Comparison of ENCODE assay signal across 23 mouse cellular contexts in genomic region chr4:47245621-47246020, GRCm38 (mm10). TPM values are rescaled to one million over a fixed set of nuclear protein-coding genes. Genes with fewer than 3 reads are reported as not detected.
A peak's percentile ranks its signal among the peaks of the same experiment; 100 is the strongest.
DNase-seq lines count a peak whose midpoint lies in the region; ATAC-seq and TF ChIP-seq lines count a peak whose summit lies in the region.
"Had no signal": no experiment of that assay in that cellular context is flagged by ENCODE, and none has a peak within 500 bp of the region (broad histone marks: within the 10 kb centered on the region; RNA-seq: fewer than 3 reads in every experiment).

No protein-coding gene starts in this region.

- TF ChIP-seq EP300 in liver, postnatal 0 days (IDR thresholded peaks at IDR 0.05; ENCODE audit: low read depth): no peak

- no peak overlapping the region for H3K4me2 ChIP-seq in intestine, embryonic 16.5 days (ENCODE audit: low read depth, low read length)
- H3K4me2 ChIP-seq in intestine, postnatal 0 days (replicated peaks; ENCODE audit: low read depth): no peak overlapping the region
- H3K4me2 ChIP-seq in kidney, embryonic 16.5 days (replicated peaks; ENCODE audit: low read depth, low read length): no peak overlapping the region
- H3K4me2 ChIP-seq in liver, postnatal 0 days (ENCODE audit: low read depth, low read length): no peak overlapping the region
- H3K4me2 ChIP-seq in liver, embryonic 12.5 days: no peak overlapping the region
- H3K4me2 ChIP-seq: embryonic facial prominence, embryonic 13.5 days; forebrain, embryonic 12.5 days; hindbrain, embryonic 12.5 days had no signal

- peak; percentile 64 to 74 for DNase-seq in kidney, adult 8-10 months
- peak; percentile 46 for DNase-seq in liver, postnatal 0 days
- DNase-seq in frontal cortex, adult 2 months (ENCODE audit: extremely low spot score in 1 of 2, low spot score in 1 of 2): no peak
- DNase-seq: adrenal gland, adult 2 months; adrenal gland, postnatal 25 days; B cell, adult 2 months; cerebellum, adult 18-20 months; cerebellum, adult 9-11 months; cerebellum, postnatal 36 days; gastrocnemius, postnatal 25 days; heart, postnatal 10 days; heart, postnatal 4 days had no signal

- no peak for TF ChIP-seq CTCF in intestine, postnatal 0 days (IDR thresholded peaks at IDR 0.05; ENCODE audit: low read depth)
- TF ChIP-seq CTCF in liver, postnatal 0 days (IDR thresholded peaks at IDR 0.05; ENCODE audit: low read depth): no peak

- peaks cover 3% of the 10 kb centered on the region for H3K4me1 ChIP-seq in intestine, embryonic 16.5 days (ENCODE audit: control insufficient read depth, insufficient read depth, low read length)
- no peaks in the 10 kb centered on the region for H3K4me1 ChIP-seq in intestine, postnatal 0 days (replicated peaks; ENCODE audit: control insufficient read depth, insufficient read depth, low read length)
- H3K4me1 ChIP-seq in kidney, embryonic 16.5 days (ENCODE audit: insufficient read depth, low read length): no peaks in the 10 kb centered on the region
- H3K4me1 ChIP-seq in liver, postnatal 0 days (ENCODE audit: insufficient read depth): peaks cover 6% of the 10 kb centered on the region; the same call in 1 of the 2 replicates
- H3K4me1 ChIP-seq in liver, embryonic 12.5 days: no peaks in the 10 kb centered on the region
- H3K4me1 ChIP-seq: hindbrain, embryonic 12.5 days had no signal

- no peaks in the 10 kb centered on the region for H3K9me3 ChIP-seq in intestine, embryonic 16.5 days (ENCODE audit: control insufficient read depth, low read length)
- H3K9me3 ChIP-seq in intestine, postnatal 0 days (ENCODE audit: control insufficient read depth): no peaks in the 10 kb centered on the region
- no peaks in the 10 kb centered on the region for H3K9me3 ChIP-seq in kidney, embryonic 16.5 days (ENCODE audit: low read length)
- H3K9me3 ChIP-seq in liver, postnatal 0 days (ENCODE audit: low read length): no peaks in the 10 kb centered on the region
- H3K9me3 ChIP-seq in liver, embryonic 12.5 days (replicated peaks): no peaks in the 10 kb centered on the region
- H3K9me3 ChIP-seq: embryonic facial prominence, embryonic 13.5 days; forebrain, embryonic 12.5 days; heart, embryonic 10.5 days; hindbrain, embryonic 12.5 days had no signal

- H3K27me3 ChIP-seq in intestine, embryonic 16.5 days (replicated peaks; ENCODE audit: control insufficient read depth, insufficient read depth, low read length): no peaks in the 10 kb centered on the region
- H3K27me3 ChIP-seq in intestine, postnatal 0 days (replicated peaks; ENCODE audit: control insufficient read depth, insufficient read depth, low read length): no peaks in the 10 kb centered on the region
- no peaks in the 10 kb centered on the region for H3K27me3 ChIP-seq in kidney, embryonic 16.5 days (ENCODE audit: insufficient read depth, low read length)
- no peaks in the 10 kb centered on the region for H3K27me3 ChIP-seq in liver, postnatal 0 days (ENCODE audit: insufficient read depth, low read length)
- H3K27me3 ChIP-seq in liver, embryonic 12.5 days (replicated peaks): 0 out of 2 replicates have a peak, but pooled peaks cover 5% of the 10 kb centered on the region
- H3K27me3 ChIP-seq: hindbrain, embryonic 12.5 days had no signal

- no peak overlapping the region for H3K27ac ChIP-seq in intestine, embryonic 16.5 days (ENCODE audit: low read length)
- no peak overlapping the region for H3K27ac ChIP-seq in intestine, postnatal 0 days (ENCODE audit: low read depth, low read length)
- no peak overlapping the region for H3K27ac ChIP-seq in kidney, embryonic 16.5 days (ENCODE audit: low read length)
- no peak overlapping the region for H3K27ac ChIP-seq in liver, postnatal 0 days (ENCODE audit: low read depth)
- H3K27ac ChIP-seq in liver, embryonic 12.5 days: no peak overlapping the region
- H3K27ac ChIP-seq: embryonic facial prominence, embryonic 13.5 days; forebrain, embryonic 12.5 days; heart, embryonic 10.5 days; hindbrain, embryonic 12.5 days had no signal

- WGBS in intestine, embryonic 16.5 days: 86% methylated on average over 18 of the region's 18 CpGs
- WGBS in intestine, postnatal 0 days: 81% methylated on average over 18 of the region's 18 CpGs
- 68% methylated on average over 18 of the region's 18 CpGs for WGBS in kidney, embryonic 16.5 days
- WGBS in liver, postnatal 0 days (ENCODE audit: insufficient replicate concordance): 69% methylated on average over 18 of the region's 18 CpGs
- 82% methylated on average over 18 of the region's 18 CpGs for WGBS in liver, embryonic 12.5 days (ENCODE audit: insufficient replicate concordance)

- H3K9ac ChIP-seq in intestine, embryonic 16.5 days (ENCODE audit: low read depth, low read length): no peak overlapping the region
- no peak overlapping the region for H3K9ac ChIP-seq in intestine, postnatal 0 days (ENCODE audit: low read depth, low read length)
- H3K9ac ChIP-seq in kidney, embryonic 16.5 days (replicated peaks; ENCODE audit: low read length): no peak overlapping the region
- no peak overlapping the region for H3K9ac ChIP-seq in liver, postnatal 0 days (replicated peaks)
- H3K9ac ChIP-seq in liver, embryonic 12.5 days: no peak overlapping the region
- H3K9ac ChIP-seq: embryonic facial prominence, embryonic 13.5 days; forebrain, embryonic 12.5 days; hindbrain, embryonic 12.5 days had no signal

- H3K4me3 ChIP-seq in intestine, embryonic 16.5 days (ENCODE audit: low read length): no peak overlapping the region
- no peak overlapping the region for H3K4me3 ChIP-seq in intestine, postnatal 0 days (ENCODE audit: low read depth, low read length)
- H3K4me3 ChIP-seq in kidney, embryonic 16.5 days (ENCODE audit: low read length): no peak overlapping the region
- H3K4me3 ChIP-seq in liver, postnatal 0 days (ENCODE audit: low read depth, low read length): no peak overlapping the region
- no peak overlapping the region for H3K4me3 ChIP-seq in liver, embryonic 12.5 days
- H3K4me3 ChIP-seq: embryonic facial prominence, embryonic 13.5 days; forebrain, embryonic 12.5 days; heart, embryonic 10.5 days; hindbrain, embryonic 12.5 days had no signal

- H3K36me3 ChIP-seq in intestine, embryonic 16.5 days (ENCODE audit: control insufficient read depth, insufficient read depth, low read length): no peaks in the 10 kb centered on the region
- H3K36me3 ChIP-seq in intestine, postnatal 0 days (ENCODE audit: control insufficient read depth, insufficient read depth): no peaks in the 10 kb centered on the region
- H3K36me3 ChIP-seq in kidney, embryonic 16.5 days (ENCODE audit: insufficient read depth, low read length): no peaks in the 10 kb centered on the region
- no peaks in the 10 kb centered on the region for H3K36me3 ChIP-seq in liver, postnatal 0 days (replicated peaks; ENCODE audit: insufficient read depth, low read length)
- H3K36me3 ChIP-seq in liver, embryonic 12.5 days: no peaks in the 10 kb centered on the region
- H3K36me3 ChIP-seq: embryonic facial prominence, embryonic 13.5 days; forebrain, embryonic 12.5 days; heart, embryonic 10.5 days; hindbrain, embryonic 12.5 days had no signal

- 0 out of 2 replicates have a peak, but pooled peaks have one; percentile 16 for ATAC-seq in intestine, embryonic 16.5 days
- no peak; the same call in 1 of the 2 replicates for ATAC-seq in intestine, postnatal 0 days
- no peak for ATAC-seq in kidney, embryonic 16.5 days (ENCODE audit: low FRiP score, low TSS enrichment)
- 0 out of 2 replicates have a peak, but pooled peaks have one; percentile 43 for ATAC-seq in liver, postnatal 0 days
- ATAC-seq in liver, embryonic 12.5 days: no peak
- ATAC-seq: CD4-positive, CD25-positive, alpha-beta regulatory T cell, adult 4 months; forebrain, embryonic 16.5 days; hindbrain, embryonic 16.5 days had no signal

RNA-seq across cellular contexts. Expression of gene Col15a1, which starts 37.7 kb away (rescaled TPM):
- polyA plus RNA-seq in intestine, embryonic 16.5 days (2015; fragmentation: Nextera tagmentation; extraction: Ambion mirVana): 12.7 and 15.1 TPM in 2 replicates
- polyA plus RNA-seq in intestine, postnatal 0 days (2015; fragmentation: Nextera tagmentation; extraction: Ambion mirVana): 13.0 and 13.1 TPM in 2 replicates
- polyA plus RNA-seq in kidney, embryonic 16.5 days (2015; fragmentation: Nextera tagmentation; extraction: Ambion mirVana): 26.5 and 29.1 TPM in 2 replicates
- 0.28 and 0.50 TPM in 2 replicates for polyA plus RNA-seq in liver, postnatal 0 days (2015; fragmentation: Nextera tagmentation; extraction: Ambion mirVana)
- 0.14 and 0.33 TPM in 2 replicates for polyA plus RNA-seq in liver, embryonic 12.5 days (2016; fragmentation: Nextera tagmentation; extraction: Ambion mirVana)
- 9.3 and 13.5 TPM in 2 replicates for polyA plus RNA-seq in frontal cortex, adult 2 months (2012; rRNA removed)

Comparison
In these comparisons a context has a peak if more than half of its experiments do, and no peak if none do; other contexts are left out.
1. ATAC-seq: peak in intestine, embryonic 16.5 days (single experiment) and liver, postnatal 0 days (single experiment); none in intestine, postnatal 0 days (single experiment), kidney, embryonic 16.5 days (single experiment) and liver, embryonic 12.5 days (single experiment).
2. DNase-seq: peak in kidney, adult 8-10 months (2 of 2) and liver, postnatal 0 days (single experiment); none in frontal cortex, adult 2 months (0 of 2).